Mouse (Mus musculus) liver, embryonic 15.5 days (tissue): Measurements from ENCODE around the gene Olfr135. TPM values are rescaled to one million over a fixed set of nuclear protein-coding genes. Genes with fewer than 3 reads are reported as not detected.

ENCODE experiments used
- ATAC-seq: fragments of 200-750 bp; cut with Nextera tagmentation; 2 replicates; pipeline ENCODE4 v1.8.0; 2017; ENCODE audit warnings: moderate number of reproducible peaks, mild to moderate bottlenecking, moderate library complexity; ENCODE audit not compliant: insufficient read depth
- H3K27ac ChIP-seq: fragments of 300-500 bp; sonication (generic); replicated peaks from 2 replicates; pipeline ENCODE4 v1.5.1; 2015; ENCODE audit warnings: mild to moderate bottlenecking, inconsistent platforms
- H3K27me3 ChIP-seq: fragments of 300-500 bp; sonication (generic); 2 replicates; pipeline ENCODE4 v1.6.1; 2015; ENCODE audit warnings: mild to moderate bottlenecking, inconsistent platforms
- H3K36me3 ChIP-seq: fragments of 300-500 bp; sonication (generic); replicated peaks from 2 replicates; pipeline ENCODE4 v1.6.1; 2015; ENCODE audit warnings: moderate library complexity, mild to moderate bottlenecking, inconsistent platforms
- H3K4me1 ChIP-seq: fragments of 300-500 bp; sonication (generic); replicated peaks from 2 replicates; pipeline ENCODE4 v1.6.1; 2015; ENCODE audit warnings: inconsistent platforms
- H3K4me2 ChIP-seq: fragments of 300-500 bp; sonication (generic); 2 replicates; pipeline ENCODE4 v1.6.1; 2015; ENCODE audit warnings: moderate library complexity, mild to moderate bottlenecking, inconsistent platforms
- H3K4me3 ChIP-seq: fragments of 300-500 bp; sonication (generic); replicated peaks from 2 replicates; pipeline ENCODE4 v1.5.1; 2015; ENCODE audit warnings: mild to moderate bottlenecking, inconsistent platforms
- H3K9ac ChIP-seq: fragments of 300-500 bp; sonication (generic); 2 replicates; pipeline ENCODE4 v1.6.1; 2015; ENCODE audit warnings: moderate library complexity, mild to moderate bottlenecking, inconsistent platforms
- H3K9me3 ChIP-seq: fragments of 300-500 bp; sonication (generic); replicated peaks from 2 replicates; pipeline ENCODE4 v1.6.1; 2016; ENCODE audit warnings: inconsistent platforms
- WGBS: fragments of 180-500 bp; shearing (Covaris S2); methylation state at CpG from one replicate; pipeline ENCODE4 v1.1.7; 2015; ENCODE audit warnings: mixed read lengths; ENCODE audit not compliant: insufficient replicate concordance; 5-methylcytosine and 5-hydroxymethylcytosine counted together
- polyA plus RNA-seq: library from polyadenylated mRNA; unstranded; fragments of >200 nt; fragmentation: Nextera tagmentation; extraction: Ambion mirVana; gene quantifications from 2 replicates; pipeline ENCODE4 v1.2.1, GENCODE M21; 2015

Olfr135 gene
- not detected in 2 replicates for polyA plus RNA-seq

GRCm38 (mm10) chr17:38204035-38204434, at the start of gene Olfr135:
Gene Olfr135 (plus strand): TSS chr17:38204335.
- WGBS = 68% methylated on average over 1 of the region's 1 CpGs
- ATAC-seq = no peak
- H3K9me3 ChIP-seq = no peaks in the 10 kb centered on the region

GRCm38 (mm10) chr17:38171088-38171487, 33.0 kb upstream of the Olfr135 start, which contains the start of gene Olfr134:
Gene Olfr134 (plus strand): TSS chr17:38171388.
- ATAC-seq = no peak
- Histone ChIP-seq H3K9me3 (no peaks in the 10 kb centered on the region), H3K4me2 (no peak within 1 kb of the TSS), H3K4me1 (no peaks in the 10 kb centered on the region), H3K9ac (no peak within 1 kb of the TSS), H3K4me3 (no peak within 1 kb of the TSS), H3K27ac (no peak within 1 kb of the TSS), H3K36me3 (no peaks in the 10 kb centered on the region), H3K27me3 (no peaks in the 10 kb centered on the region)
- WGBS = 55% methylated on average over 3 of the region's 3 CpGs

More at GRCm38 (mm10) chr17:38204035-38204434, at the start of gene Olfr135:
- Histone ChIP-seq H3K9ac (no peak within 1 kb of the TSS), H3K27ac (no peak within 1 kb of the TSS), H3K36me3 (no peaks in the 10 kb centered on the region), H3K4me2 (no peak within 1 kb of the TSS), H3K4me3 (no peak within 1 kb of the TSS), H3K4me1 (no peaks in the 10 kb centered on the region), H3K27me3 (no peaks in the 10 kb centered on the region)

Other genes starting within 250 kb of the Olfr135 start
- gene Olfr129, start 144.3 kb upstream of the Olfr135 start, polyA plus RNA-seq = not detected in 2 replicates
- gene Olfr130, start 140.4 kb upstream of the Olfr135 start, polyA plus RNA-seq = not detected in 2 replicates
- not detected in 2 replicates for gene Olfr131, start 115.6 kb upstream of the Olfr135 start, polyA plus RNA-seq
- not detected in 2 replicates for gene Olfr132, start 69.8 kb upstream of the Olfr135 start, polyA plus RNA-seq
- not detected in 2 replicates for gene Olfr133, start 59.1 kb upstream of the Olfr135 start, polyA plus RNA-seq
- not detected in 2 replicates for gene Olfr134, start 32.9 kb upstream of the Olfr135 start, polyA plus RNA-seq
- gene Olfr138, start 56.7 kb downstream of the Olfr135 start, polyA plus RNA-seq = not detected in 2 replicates
- gene Olfr137, start 103.2 kb downstream of the Olfr135 start, polyA plus RNA-seq = not detected in 2 replicates
- not detected in 2 replicates for gene Olfr136, start 125.5 kb downstream of the Olfr135 start, polyA plus RNA-seq
- gene Esp36, start 215.8 kb downstream of the Olfr135 start, polyA plus RNA-seq = not detected in 2 replicates